Mouse (Mus musculus) embryonic fibroblast, embryonic 13.5 days (primary cell): Measurements from ENCODE around the gene Frmd4b. TPM values are rescaled to one million over a fixed set of nuclear protein-coding genes. Genes with fewer than 3 reads are reported as not detected.
"Not testable (repeated sequence)": the region's sequence is repeated elsewhere in the genome, so short reads cannot be mapped to it uniquely, and the experiment has no call there.

Source experiments
- H3K27ac ChIP-seq: 2 replicates; pipeline ENCODE4 v1.5.1; 2012; ENCODE audit warnings: low read length, control low read depth, inconsistent platforms; ENCODE audit not compliant: insufficient read depth
- H3K4me1 ChIP-seq: 2 replicates; pipeline ENCODE4 v1.6.1; 2011; ENCODE audit warnings: low read length; ENCODE audit not compliant: control insufficient read depth, insufficient read depth
- H3K4me3 ChIP-seq: 2 replicates; pipeline ENCODE4 v1.5.1; 2011; ENCODE audit warnings: mild to moderate bottlenecking, control low read depth, low read length; ENCODE audit not compliant: insufficient read depth
- CTCF ChIP-seq: IDR thresholded peaks from 2 replicates; pipeline ENCODE4 v1.5.1; 2011; ENCODE audit warnings: mild to moderate bottlenecking, control low read depth, low read length, moderate library complexity, borderline replicate concordance; ENCODE audit not compliant: insufficient read depth
- POLR2A ChIP-seq: IDR thresholded peaks from 2 replicates; pipeline ENCODE4 v1.6.1; 2011; ENCODE audit warnings: low read depth, mild to moderate bottlenecking, control low read depth, low read length, moderate library complexity
- polyA plus RNA-seq: library from polyadenylated mRNA; stranded (reverse); fragments of >200 nt; gene quantifications from 2 replicates; pipeline ENCODE4 v1.2.4, GENCODE M21; 2011; ENCODE audit warnings: low read depth; ENCODE audit not compliant: missing spikeins, insufficient read length

Gene Frmd4b
- polyA plus RNA-seq, 1 experiment = 0.88 TPM

DNA sequence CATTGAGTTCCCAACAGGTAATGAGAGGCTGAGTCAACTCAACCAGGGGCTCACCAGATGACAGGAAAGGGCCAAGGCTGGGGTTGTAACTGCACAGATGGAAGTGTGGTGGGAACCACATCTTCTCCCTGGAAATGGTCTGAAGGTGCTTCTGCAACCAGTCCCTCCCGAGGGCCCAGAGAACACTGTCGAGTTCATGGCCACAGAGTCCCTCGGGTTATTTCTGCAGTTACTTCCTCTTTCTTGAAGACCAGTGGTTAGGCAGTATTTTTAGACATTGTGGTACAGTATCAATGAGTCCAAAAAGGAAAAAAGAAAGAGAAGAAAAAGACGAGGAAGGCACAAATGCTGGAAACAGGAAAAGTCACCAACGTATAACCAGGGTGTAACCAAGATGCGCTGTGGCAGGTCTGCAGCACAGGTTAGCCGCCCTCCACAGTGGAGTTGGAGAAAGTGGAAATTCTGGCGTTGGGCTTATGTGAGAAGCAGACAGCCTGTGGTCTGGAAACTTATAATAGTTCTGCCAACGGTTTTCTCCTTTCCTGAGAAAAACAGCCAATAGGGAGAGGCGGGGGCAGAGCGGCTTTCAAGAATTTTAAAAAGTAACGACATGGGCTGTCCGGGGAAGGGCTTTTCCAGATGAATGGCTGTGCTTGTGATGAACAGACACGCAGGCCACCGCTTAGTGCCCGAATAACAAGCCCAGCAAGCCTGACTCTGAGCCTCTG is 178.3 kb downstream of the Frmd4b start:
- no peak overlapping the region for H3K4me3 ChIP-seq
- H3K27ac ChIP-seq = no peak overlapping the region
- no peak for TF ChIP-seq CTCF
- no peak for TF ChIP-seq POLR2A
- peaks cover 3% of the 10 kb centered on the region; the same call in 1 of the 2 replicates for H3K4me1 ChIP-seq

DNA sequence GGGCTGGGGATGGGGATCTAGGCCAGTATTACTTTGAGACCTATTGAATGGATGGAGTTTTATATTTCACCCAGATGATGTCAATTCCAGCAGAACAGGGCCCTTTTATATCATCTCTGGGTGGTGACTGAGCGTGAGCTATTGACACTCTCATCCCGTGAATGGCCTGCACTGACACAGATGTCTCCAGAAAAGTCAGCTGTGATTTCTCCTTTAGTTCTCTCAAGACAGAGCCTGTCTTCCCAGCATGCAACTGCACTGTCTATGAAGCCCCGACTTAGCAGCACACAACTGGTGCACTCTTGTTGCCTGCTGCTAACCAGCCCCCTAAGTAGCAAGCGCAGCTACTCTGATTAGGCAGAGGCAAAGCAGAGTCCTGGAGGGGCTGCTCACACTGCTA is 182.6 kb downstream of the Frmd4b start:
- TF ChIP-seq CTCF = no peak
- TF ChIP-seq POLR2A = no peak
- no peak overlapping the region for H3K27ac ChIP-seq
- no peaks in the 10 kb centered on the region for H3K4me1 ChIP-seq
- H3K4me3 ChIP-seq = no peak overlapping the region

- Histone ChIP-seq H3K4me3 (no peak overlapping the region), H3K27ac (no peak overlapping the region), H3K4me1 (no peaks in the 10 kb centered on the region)
- TF ChIP-seq CTCF = no peak
- TF ChIP-seq POLR2A = no peak
These were observed 185.9 kb downstream of the Frmd4b start for GRCm38 (mm10) chr6:97431309-97432004.

DNA sequence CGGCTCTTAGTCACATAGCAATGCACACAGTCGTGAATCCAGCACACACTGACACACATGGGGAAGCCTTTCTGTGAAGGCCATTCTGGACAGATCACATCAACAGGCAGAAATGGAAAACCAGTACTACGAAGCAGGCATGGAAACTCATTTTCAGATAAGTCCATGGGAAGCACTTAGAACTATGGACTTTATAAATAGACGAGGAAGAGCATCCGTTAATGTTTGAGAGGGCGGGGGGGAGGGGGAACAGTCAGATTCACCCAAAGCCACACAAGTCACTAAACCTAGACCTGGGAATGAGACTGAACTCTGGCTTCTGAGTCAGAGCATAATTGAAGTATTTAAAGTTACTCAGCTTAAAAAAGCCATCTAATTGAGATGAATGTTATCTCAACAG is 186.8 kb downstream of the Frmd4b start:
- Histone ChIP-seq H3K4me1 (no peaks in the 10 kb centered on the region; the same call in 1 of the 2 replicates), H3K27ac (no peak overlapping the region), H3K4me3 (no peak overlapping the region)
- no peak for TF ChIP-seq CTCF
- no peak for TF ChIP-seq POLR2A

DNA sequence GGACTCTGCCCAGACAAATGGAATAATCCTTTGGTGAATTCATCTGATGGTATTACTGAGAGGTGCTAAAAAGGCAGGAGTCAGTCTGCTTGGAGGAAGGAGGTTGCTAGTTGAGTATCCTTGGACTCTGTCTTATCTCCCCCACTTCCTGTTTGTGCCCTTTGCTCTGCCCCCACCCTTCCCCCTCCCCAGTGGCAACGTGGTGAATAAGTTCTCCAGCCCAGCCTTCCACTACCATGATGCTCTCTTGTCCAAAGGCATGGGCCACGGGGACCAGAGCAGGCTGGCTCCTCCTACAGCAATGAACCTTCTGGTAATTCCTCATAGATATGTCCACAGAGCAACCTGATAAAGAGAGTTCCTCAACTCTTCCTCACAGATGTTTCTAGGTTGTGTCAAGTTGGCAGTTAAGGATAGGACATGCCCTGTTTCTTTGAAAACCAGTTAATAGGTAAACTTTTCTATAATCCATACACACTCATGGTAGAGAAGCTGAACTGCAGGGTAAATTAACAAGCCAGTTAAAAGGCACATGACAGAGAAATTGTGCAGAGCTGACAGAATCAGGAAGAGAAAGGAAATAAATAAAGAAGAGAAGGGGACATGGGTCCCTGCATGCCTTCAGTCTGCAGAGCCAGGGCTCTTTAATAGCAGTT is 187.5 kb downstream of the Frmd4b start:
- TF ChIP-seq CTCF (no peak), POLR2A (no peak)
- no peak overlapping the region for H3K27ac ChIP-seq
- H3K4me3 ChIP-seq = no peak overlapping the region
- no peaks in the 10 kb centered on the region; the same call in 1 of the 2 replicates for H3K4me1 ChIP-seq

DNA sequence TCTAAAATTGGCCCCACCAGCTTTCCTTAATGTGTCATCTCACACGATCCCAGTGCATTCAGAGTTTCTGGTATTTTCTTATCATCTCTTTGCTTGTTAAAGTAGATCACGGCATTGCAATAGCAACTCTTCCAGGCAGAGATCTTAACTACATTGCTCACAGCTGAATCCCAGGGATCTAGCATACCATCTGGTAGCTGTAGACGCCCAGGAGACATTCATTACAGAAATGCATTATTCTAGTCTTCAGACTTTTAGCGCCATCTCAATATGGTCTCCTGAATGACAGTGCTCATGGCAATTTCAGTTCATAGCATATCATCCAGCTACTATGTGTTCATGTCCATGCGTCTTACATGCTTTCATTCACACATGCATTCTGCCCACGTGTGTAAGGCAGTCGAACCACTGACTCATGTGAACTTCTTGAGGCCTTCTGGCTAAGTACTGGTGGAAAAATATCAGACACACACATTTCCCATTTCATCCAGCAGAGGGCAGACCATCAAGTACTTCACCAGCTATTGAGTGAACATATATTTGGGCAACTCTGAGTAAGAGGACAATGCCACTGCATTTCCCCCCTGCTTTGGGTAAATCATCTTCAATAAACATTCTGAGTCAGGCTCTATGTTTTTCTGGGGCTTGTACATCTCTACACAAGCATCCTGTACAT is 197.4 kb downstream of the Frmd4b start:
- no peak for TF ChIP-seq POLR2A
- peak; percentile 8; the same call in 1 of the 2 replicates for TF ChIP-seq CTCF
- H3K4me3 ChIP-seq = no peak overlapping the region
- H3K4me1 ChIP-seq = peaks cover 4% of the 10 kb centered on the region
- no peak overlapping the region for H3K27ac ChIP-seq

GRCm38 (mm10) chr6:97416972-97417554 is 200.3 kb downstream of the Frmd4b start:
- Histone ChIP-seq H3K4me3 (no peak overlapping the region), H3K27ac (no peak overlapping the region), H3K4me1 (peaks cover 4% of the 10 kb centered on the region)
- TF ChIP-seq POLR2A (no peak), CTCF (peak; percentile 87)

GRCm38 (mm10) chr6:97415578-97415977 is 201.8 kb downstream of the Frmd4b start:
- not testable (repeated sequence) for H3K4me3 ChIP-seq, H3K4me1 ChIP-seq, H3K27ac ChIP-seq

DNA sequence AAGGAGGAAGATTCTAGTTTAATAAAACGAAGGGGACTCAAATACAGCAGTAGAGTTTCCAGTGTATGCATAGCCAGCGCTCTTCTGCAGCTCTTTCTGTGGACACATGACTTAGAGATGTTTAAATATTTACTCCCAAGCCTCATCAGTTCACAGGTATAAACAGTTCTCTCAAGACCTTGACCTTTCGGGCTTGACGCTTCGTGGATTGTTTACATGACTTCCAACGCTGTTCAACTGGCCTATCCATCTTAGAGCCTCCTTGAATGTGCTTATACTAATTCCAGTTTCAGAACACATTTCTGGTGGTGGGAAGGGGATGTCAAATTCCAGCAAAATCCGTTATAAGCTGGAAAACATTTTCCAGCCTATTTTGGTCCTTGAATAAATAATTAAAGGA is 203.9 kb downstream of the Frmd4b start:
- no peak overlapping the region for H3K27ac ChIP-seq
- no peak overlapping the region for H3K4me3 ChIP-seq
- TF ChIP-seq CTCF = no peak
- no peak for TF ChIP-seq POLR2A
- H3K4me1 ChIP-seq = peaks cover 3% of the 10 kb centered on the region; the same call in 1 of the 2 replicates
